Mouse (Mus musculus): ENCODE measurements around the gene Eefsec.
A peak's percentile ranks its signal among the peaks of the same experiment; 100 is the strongest.

The Eefsec gene

DNA sequence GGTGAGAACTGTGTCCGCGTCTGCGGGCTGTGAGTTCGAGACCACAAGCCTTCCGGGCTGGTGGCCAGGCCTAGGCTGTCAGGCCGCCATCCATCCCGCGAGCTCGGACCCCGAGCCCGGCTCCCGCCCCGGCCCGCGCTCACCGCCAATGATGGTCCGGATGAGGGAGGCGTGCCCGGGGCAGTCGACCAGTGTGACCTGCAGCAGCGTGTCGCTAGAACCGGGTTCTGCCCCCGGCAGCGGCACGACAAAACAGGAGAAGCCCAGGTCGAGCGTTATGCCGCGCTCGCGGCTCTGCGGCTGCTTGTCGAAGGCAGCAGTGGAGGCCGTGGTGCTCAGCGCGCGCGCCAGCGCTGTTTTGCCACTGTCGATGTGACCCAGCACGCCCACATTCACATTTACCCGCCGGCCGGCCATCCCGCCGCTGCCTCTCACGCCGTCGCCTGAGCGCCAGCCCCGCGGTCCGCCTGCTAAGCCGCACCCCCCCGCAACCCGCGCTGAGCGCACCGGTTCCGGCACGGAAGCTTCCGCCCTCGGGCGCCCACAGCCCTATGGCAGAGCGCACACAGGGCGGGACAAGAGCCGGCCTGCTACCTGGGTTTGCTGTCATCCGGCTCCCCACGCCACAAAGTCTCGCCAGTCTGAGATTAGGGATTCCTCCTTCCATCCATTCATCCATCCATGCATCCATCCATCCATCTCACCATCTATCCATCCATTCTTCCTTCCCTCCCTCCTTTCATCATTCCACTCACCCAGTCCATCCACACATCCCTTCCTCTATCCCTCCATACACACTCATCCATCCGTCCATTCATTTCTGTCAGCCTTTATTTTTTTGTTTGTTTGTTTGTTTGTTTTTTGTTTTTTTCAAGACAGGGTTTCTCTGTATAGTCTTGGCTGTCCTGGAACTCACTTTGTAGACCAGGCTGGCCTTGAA, at the start of gene Eefsec:
Gene Eefsec, minus strand, starts transcription at position 477 of the 940 bp plus-strand sequence.
- DNase-seq: peak; percentile 83

DNA sequence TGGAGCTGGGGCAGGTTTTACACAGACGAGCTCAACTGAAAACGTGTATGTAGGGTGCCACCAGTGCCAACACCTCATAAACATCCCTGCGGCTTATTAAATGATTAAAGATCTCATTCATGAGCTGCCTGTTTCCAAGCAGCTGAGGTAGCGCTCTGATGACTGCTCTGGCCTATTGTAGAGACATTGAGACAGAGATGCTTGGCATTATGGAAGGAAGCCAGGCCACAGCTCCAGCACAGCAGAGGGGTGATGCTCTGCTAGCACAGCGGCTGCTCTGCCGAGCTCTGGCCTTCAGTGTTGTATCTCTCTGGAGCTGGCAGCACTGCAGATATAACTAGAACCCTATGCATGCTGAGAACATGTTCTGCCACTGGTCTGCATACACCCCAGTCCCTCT, 47.4 kb upstream of the Eefsec start:
- no peak for DNase-seq

DNA sequence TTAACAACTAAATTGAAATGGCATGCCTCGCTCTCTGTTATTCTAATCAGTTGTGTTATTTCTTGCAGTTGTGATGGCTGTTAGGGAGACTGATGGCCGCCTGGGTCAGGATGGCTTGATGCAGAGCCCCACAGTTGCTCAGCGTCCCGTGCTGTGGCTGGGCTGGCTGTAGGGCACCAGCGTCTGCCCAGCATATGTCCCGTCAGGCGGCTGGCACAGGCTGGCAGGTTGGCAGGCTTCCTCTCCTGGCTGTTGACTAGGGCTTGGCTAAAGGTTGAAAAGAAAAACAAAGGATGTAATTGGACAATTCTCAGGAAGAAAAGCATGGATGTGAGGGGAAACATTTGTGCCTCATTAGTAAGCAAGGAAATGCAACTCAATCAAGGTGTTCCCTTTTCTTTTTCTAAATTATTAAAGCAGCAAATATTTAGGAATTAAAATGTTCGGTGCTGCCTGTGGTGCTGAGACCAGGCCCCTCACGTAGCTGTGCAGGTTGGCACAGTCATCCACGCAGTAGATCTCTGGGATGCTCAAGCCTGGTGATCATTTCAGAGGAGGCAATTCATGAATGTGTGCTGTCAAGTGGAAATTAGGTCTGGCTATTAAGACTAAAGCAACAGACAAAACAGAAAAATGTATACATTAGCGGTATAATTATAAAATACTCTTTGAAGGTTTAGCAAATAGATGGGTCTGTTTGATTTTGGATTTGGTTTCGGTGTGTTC, 44.5 kb upstream of the Eefsec start:
- no peak for DNase-seq

DNA sequence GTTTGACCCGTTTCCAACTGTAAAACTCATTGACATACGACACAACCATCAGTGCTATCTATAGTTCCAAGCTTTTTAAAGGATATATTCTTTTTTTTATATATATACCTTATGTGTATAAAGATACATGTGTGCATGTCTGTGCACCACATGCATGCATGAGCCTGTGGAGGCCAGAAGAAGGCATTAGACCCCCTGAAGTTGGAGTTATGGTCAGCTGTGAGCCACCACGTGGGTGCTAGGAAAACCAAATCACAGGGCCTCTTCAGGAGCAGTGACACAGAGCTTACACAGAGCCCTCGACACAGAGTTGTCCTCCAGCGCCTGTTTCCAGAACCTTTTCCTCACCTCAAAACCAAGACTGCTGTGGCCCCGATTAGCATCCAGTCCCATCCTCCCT, 43.5 kb upstream of the Eefsec start:
- DNase-seq: no peak

DNA sequence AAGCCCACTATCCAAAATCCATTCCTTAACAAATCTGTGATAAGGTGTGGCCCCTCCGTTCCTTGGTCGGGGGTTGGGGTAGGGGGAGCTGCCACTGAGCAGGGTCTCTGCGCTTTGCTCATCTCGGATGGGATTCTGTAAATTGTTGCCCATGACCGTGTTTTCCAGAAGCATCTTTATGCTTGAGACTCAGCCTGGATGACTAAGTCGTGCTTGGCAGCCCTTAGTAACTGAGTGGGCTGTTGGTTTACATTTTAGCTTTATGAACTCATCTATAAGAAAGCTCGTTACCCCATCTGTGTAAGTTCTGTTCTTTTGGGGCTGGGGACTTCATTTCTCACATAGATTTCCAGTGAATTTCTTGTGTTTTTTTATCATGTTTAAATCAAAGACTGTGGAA, 42.7 kb upstream of the Eefsec start:
- DNase-seq: no peak

DNA sequence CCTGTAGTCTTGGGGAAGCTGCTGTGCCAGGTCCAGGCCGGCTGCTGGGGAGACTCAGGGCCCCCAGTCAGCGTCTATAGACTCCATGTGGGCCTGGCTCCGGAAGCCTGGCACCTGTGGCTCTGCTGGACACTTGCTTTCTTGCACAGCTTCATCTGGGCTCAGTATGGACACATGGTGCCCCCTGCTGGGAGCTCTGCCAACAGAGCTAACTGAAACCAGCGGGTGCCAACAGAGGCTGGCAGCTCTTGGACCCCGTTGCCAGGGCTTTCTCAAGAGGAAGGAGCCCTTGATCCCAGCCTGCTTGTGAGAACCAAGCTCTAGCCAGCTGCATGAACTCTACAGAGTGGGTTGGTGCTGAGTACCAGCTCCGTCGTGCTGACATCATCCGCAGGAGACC, 40.6 kb upstream of the Eefsec start:
- peak; percentile 76 for DNase-seq

DNA sequence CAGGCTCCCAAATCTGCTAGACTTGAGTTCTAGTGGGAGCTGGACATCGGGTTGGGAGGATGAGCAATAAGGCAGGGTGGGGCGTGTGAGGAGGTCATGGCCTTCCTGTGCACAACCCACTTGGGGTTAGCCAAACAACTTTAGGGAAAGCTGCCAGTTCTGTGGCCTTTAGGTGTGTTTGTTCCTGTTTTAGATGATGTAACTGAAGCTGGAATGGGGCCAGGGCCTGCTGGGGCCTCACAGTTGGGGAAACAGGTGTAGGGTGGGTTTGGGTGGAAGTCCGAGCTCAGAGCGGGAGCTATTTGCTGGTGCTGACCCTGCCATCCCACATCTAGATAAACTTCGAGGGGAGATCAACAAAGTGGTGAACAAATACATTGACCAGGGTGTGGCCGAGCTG, 39.0 kb upstream of the Eefsec start:
- DNase-seq: peak; percentile 54

DNA sequence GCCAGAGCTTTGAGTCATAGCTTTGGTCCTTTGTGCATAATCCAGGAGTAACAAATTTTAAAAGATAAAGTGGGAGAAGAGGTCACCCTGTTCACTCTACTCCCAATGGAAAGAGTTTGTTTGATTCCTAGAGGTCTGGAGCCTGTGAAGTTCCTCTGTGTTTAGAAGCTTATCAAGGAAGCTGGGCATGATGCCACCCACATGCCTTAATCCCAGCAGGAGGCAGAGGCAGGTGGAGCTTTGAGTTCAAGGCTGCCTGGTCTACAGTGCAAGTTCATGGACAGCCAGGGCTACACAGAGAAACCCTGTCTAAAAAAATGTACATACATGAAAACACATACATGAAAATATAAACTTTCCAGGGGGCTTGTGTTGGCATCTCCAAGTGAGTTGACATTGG, 37.6 kb upstream of the Eefsec start:
- peak; percentile 23 for DNase-seq

DNA sequence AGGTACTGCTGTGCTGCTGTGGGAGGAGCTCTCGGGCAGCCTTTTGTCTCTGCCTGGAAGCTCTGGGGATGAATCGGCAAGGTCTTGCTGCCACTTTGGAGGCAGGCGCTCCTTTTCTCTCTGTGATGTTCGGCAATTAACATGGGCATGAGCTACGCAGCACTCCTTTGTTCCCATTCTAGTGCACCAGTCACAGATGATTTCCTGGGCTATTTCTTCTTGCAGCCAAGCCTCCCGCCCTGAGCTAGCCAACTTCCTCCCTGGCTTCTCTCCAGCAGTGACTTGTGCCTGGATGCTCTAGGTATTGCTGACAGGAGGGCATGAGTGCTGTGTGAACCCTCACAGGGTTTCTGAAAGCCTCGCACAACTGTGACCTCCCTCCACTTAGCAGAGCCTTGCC, 36.8 kb upstream of the Eefsec start:
- peak; percentile 57 for DNase-seq

DNA sequence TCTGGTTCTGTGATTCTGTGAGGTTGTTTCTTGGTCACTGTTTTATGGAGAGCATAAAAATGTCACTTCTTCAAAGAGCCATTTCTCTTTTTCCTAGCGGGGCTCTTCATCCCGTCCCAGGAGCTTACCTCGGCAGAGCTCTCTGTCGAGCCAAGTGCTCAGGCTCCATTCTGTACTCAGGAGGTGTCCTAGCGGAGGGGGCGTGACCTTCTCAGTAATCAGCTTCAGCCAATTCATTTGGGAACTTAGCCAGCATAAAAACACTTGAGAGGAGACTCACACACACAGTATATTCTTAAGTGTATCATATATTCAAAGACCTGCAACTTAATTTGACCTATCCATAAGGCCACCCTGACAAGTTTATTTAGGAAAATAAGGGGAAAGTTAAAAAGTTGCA, 34.1 kb upstream of the Eefsec start:
- no peak for DNase-seq

DNA sequence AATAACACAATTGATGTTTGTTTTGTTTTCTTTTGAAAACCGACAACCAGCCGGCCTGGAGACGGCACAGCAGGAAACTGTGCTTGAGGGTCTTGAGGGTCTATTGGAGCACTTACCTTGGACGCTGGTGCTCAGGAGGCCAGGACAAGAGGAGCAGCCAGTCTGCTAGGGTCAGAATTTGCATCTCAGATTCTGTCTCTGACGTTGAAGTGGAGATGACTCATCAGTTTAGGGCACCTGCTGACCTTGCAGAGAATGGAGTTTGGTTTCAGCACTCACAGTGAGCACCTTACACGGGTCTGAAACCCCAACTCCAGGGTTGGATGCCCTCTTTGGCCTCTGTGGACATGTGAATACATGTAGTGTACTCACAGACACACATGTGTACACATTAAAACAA, 23.5 kb upstream of the Eefsec start:
- DNase-seq: no peak

DNA sequence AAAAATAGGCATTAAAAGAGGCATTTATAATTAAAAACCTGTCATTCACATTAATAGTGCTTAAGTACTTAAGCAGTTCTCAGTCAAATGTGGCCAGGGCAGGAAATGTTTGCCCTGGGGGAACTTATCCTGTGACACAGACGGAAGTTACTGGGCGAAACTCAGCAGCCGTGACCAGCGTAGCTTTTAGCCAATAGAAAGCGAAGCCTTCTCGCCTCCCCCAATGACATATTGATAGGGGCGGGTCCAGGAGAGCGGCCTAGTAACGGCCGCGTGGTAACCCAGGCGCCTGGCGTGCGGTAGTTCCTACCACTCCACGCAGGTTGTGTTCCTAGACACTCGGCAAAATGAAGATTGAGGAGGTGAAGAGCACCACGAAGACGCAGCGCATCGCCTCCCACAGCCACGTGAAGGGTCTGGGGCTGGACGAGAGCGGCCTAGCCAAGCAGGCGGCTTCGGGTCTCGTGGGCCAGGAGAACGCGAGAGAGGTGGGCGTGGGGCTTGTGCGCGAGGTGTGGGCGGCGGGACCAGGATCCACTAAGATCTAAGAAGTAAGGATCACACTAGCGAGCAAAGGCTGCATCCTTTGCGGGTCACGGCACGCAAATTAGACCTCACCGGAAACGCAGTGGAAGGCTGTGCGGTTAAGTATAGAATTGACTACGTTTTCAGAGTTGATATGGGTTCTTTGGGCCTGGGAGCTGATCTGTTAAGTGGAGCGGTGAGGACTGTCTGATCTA, 19.0 kb upstream of the Eefsec start, which contains the start of gene Ruvbl1:
Gene Ruvbl1, plus strand, starts transcription at position 229 of the 740 bp plus-strand sequence.
- peak; percentile 90 for DNase-seq

DNA sequence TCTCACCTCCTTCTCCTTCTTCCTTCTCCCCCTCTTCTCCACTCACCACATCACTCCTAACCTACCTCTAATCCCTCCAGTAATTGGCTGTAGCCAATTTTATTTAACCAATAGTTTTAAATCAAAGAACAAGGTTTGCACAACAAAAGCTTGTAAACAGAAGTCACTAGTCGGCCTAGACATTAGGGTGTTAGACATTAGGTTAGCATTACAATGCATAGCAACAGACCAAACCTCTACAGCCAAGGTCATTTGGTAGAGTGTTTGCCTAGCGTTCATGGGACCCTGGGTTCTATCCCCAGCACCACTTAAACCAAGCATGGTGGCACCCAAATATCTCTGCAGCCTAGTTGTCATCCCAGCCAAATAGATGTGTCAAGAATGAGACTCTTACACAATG, 8.2 kb upstream of the Eefsec start:
- no peak for DNase-seq

DNA sequence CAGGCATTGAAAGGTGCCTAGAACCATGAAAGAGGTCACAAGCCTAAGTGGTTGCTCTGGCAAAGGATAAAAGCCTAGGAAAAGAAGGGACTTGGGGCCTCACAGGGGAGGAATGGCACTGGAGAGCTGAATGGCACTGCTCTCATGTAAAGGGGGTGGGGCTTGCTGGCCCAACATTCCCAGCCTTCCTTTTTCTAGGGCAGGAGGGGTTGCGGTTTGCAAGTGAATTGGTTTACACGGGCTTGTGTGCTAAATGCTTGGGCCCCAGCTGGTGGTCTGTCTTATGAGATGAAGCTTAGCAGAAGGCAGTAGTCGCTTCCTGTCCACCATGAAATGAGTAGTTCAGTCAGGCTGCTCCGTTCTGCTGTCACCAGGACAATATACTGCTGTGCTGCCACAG, 1.1 kb upstream of the Eefsec start:
- no peak for DNase-seq

DNA sequence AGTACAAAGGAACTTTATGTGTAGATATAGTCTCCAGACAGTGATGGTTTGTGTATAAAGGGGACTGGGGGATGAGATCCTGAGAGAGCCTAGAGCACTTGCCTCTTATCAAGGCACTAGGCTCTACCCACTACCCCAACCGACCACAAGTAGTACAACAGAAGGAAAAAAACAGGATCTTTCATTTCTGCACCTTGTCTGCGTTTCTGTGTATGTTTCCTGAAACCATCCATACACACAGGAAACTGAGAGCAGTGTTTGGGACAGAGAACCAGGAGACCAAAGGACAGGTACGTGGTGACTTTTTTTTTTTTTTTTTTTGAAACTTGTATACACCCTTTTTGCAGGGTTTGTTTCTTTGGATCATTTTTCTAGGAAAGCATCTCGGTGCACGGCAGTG, 678 bp downstream of the Eefsec start:
- no peak for DNase-seq

DNA sequence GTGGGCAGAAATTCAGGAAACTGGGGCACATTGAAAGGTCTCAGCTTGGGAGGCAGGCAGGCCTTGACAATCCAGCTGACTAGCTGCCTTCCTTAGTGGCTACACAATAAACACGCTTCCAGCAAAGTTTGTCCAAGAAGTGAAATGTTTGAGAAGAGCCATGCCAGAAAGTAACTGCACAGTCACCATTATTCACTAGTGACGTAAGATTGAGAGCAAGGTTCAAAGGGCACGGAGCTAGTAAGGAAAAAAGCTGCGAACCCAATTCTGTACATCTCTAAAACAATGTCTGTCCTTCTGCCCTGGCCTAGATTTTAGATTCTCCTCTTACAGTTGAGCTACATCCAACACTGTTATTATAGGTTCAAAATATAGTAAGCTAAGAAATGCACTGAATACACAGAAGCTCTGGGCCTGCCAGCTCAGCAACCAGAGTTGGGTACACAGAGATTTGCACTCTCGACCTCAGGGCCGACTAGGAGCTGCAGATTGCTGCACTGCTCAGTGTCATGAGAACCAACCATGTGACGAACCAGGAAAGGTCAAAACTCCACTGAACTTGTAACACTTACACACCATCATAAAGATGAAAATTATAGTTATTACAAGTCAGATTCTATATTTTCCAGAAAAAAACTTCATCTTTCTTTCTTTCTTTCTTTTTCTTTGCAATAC, 2.1 kb downstream of the Eefsec start:
- DNase-seq: no peak

DNA sequence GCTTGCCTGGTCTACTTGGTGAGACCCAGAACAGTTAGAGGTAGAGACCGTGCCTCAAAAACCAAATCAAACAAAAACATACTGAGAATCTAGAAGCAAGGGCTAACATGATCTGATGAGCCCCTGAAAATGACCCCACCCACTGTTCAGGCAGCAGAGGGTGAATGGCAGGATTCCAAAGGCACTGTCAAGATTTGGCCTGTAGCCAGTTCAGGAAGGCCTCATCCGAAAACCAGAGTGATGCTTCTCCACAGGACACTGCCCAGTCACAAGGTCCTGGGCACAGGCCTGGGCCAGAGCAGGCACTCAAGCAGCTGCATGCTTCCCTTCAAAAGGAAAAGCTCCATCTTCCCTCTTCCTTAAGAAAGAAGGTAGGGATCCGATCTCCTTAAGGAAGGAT, 2.9 kb downstream of the Eefsec start:
- no peak for DNase-seq

DNA sequence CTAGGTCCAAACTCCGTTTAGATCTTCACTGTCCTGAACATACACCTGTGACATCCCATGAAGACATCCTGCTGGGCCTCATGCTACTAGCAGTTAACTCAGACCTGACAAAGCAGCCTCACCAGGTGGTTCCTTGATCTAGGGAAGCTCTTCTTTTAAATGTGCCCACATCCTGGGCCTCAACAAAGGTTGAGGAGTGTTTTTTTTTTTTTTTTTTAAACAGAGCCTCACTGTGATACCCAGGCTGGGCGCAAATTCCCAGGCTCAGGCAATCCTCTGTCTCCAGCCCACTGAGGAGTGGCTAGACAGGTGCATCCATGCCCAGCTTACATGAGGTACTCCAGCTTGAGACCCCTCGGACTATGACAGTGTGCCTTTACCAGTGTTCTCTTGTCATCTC, 3.8 kb downstream of the Eefsec start:
- DNase-seq: no peak

DNA sequence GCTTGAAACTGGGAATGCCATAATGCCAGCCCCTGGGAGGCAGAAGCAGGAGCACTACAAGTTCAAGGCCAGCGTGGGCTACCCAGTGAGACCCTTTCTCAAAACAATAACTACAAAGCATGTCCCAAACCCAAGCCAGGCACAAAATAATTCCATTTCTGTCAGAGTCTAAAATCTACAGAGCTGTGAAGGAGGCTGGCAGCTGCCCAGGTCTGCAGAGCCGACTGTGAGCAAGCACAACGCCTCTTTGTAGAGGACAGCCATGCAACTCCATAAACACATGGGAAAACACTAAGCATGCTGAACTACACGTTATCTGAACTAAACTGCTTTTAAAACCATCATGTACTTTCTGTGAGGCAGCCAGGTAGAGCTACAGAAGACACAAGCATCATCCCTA, 7.3 kb downstream of the Eefsec start:
- no peak for DNase-seq

DNA sequence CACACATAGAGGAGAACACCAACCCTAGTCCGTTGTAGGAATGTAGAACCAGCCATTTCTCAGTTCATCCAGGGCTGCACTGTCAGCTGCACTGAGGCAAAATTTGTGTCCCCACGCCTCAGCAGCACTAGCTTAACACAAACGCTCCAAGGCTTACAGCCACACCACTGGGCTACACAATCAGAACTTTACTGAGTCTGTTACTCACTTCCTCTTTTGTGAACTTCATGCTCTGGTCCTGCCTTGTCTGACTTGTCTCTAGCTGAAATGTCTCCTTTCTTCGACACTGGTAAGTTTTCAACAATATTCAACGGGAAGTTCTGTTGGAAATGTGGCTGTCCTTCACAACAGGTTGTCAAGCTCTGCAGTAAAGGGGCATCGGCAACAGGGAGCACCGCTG, 10.7 kb downstream of the Eefsec start:
- DNase-seq: no peak

DNA sequence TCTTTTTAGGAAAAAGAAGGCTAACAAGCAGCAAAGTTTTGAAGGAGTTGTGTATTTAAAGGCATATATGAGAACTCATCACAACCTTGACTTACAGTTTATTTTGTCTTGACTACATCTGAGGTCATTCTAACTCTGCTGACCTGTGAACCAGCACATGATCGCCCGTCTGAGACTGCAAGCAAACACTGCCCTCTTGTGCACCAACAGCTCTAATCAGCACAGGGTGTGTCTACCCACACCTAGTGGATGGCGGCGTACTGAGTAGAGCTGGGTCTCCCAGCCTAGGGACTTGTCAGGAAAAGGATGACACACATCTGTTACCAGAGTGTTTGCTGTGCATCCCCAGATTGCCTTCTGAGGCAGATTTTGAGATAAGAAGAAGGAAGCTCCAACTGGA, 15.1 kb downstream of the Eefsec start:
- DNase-seq: peak; percentile 63

DNA sequence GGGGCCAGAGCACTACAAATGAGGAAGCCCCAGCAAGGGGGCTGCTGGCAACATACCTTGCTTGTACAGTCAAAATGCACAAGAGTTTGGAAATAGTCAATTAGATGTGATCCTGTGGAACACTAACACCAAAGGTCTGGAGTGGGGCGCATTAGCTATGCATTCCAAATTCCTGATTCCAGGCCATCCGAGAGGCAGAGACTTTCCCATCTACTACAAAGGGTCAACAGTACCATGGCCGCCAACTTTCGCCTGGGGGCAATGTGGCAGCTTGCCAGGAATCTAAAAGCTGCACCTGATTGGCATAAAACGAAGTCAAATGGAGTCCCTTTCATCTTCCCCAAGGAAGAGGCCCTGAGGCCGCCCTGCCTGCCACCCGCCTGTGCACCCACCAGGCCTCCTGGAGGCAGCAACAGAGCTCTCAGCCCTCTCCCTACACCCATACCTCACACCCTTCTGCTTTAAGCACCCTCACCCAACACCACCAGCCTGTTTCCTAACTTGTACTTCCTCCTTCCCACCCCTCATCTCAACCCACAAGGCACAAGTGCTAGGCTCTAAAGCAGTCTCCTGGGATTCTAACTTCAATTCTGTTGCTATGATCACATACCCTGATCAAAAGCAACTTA, 30.1 kb downstream of the Eefsec start:
- no peak for DNase-seq

Measured in lung, postnatal 14 days (tissue).